Mouse (Mus musculus) frontal cortex, postnatal 14 days (tissue): ENCODE results near the gene Duxf3.
"Not testable (repeated sequence)": the region's sequence is repeated elsewhere in the genome, so short reads cannot be mapped to it uniquely, and the experiment has no call there.

ENCODE experiments used
- DNase-seq, 2 experiments: peaks; one replicate each; pipeline ENCODE4 v3.0.0; 2022; ENCODE audit warnings: low spot score in 2 of 2

The Duxf3 gene

GRCm38 (mm10) chr10:58223161-58223560 is 9.3 kb downstream of the Duxf3 start:
- DNase-seq: not testable (repeated sequence)

- DNase-seq: not testable (repeated sequence)
Measured at GRCm38 (mm10) chr10:58221571-58221970, 10.9 kb downstream of the Duxf3 start.

DNA sequence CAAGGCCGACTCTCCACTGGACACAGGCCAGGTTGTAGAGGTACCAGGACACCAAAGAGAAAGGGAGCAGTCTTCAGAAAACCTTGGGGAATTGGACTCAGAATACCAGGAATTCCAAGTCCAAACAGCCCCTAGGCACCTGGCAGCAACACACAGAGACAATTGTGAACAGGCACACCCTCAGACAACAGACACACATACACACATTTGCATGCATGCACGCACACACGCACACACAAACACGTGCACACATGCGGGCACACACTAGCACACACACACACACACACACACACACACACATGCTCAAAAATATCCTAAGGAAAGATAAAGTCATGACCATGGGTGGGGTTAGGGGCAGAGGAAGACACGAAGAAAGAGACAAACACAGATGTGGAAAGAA is 11.7 kb downstream of the Duxf3 start:
- DNase-seq: no peak

DNA sequence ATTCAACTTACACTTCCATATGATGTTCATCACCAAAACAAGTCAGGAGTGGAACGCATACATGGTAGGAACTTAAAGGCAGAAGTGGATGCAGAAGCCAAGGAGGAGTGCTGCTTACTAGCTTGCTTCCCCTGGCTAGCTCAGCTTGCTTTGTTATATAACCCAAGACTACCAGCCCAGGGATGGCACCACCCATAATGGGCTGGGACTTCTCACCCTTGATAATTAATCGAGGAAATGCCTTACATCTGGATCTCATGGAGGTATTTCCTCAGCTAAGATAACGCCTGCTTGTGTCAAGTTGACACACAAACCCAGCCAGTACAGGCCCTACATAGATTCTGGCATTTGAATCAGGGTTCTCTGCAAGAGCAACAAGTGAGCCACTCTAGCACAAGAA is 15.1 kb downstream of the Duxf3 start:
- no peak for DNase-seq

DNA sequence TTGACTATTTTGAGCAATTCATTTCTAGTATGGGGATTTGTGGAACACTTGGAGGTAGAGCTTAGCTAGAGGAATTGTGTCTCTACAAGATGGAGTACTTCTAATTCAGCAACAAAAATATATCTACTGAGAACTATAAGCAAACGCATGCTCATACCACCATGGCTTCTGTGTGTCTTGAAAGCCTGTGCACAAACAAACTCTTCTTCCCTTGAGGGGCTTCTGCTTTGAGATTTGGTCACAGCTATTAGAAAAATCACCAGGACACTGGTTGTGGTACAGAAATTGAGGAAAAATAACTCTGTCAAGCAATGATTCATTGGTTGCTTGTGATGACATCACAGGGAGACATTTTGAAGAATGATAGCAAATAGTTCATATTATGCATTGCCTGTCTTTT is 17.1 kb downstream of the Duxf3 start:
- DNase-seq: no peak

- DNase-seq: no peak
Measured at GRCm38 (mm10) chr10:58214934-58215333, 17.5 kb downstream of the Duxf3 start.

- no peak for DNase-seq
Measured at GRCm38 (mm10) chr10:58214497-58214896, 18.0 kb downstream of the Duxf3 start.

DNA sequence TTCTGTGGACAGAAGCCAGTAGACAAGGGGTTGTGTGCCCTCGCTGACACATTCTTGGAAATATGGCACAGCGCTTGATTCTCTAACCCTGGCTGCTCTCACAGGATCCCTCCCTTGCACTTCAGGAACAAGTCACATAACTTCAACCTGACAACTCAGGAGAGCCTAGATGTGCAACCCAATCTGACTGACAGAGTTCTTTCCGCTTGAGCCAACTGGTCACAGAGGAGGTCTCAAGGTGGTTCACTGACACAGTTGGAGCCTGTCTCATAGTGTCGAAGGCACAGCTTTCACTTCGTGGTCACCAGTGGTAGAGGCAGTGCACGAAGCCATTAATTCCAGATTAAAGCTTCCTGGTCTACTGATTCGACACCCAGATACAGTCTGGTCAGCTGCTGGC is 20.2 kb downstream of the Duxf3 start:
- DNase-seq: no peak

DNA sequence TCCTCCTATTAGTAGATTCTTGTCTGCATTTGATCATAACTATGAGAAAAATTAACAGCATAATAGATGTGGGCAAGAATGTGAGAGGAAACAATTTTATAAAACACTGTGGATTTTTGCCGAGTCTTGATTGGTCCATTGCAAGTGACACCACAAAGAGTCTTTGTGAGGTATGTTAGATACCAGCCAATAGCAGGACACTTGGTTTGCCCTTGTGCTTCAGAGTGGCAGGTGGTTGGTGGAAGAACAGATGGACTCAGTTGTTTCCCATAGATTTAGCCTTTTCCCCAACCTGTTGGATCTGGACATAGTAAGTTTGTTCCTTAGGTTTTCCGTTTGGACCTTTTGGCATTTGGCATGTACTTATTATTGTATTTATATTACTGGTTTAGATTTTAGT is 21.3 kb downstream of the Duxf3 start:
- DNase-seq: no peak

GRCm38 (mm10) chr10:58210514-58210913 is 22.0 kb downstream of the Duxf3 start:
- DNase-seq: no peak

GRCm38 (mm10) chr10:58209710-58210467 is 22.6 kb downstream of the Duxf3 start:
- no peak for DNase-seq

DNA sequence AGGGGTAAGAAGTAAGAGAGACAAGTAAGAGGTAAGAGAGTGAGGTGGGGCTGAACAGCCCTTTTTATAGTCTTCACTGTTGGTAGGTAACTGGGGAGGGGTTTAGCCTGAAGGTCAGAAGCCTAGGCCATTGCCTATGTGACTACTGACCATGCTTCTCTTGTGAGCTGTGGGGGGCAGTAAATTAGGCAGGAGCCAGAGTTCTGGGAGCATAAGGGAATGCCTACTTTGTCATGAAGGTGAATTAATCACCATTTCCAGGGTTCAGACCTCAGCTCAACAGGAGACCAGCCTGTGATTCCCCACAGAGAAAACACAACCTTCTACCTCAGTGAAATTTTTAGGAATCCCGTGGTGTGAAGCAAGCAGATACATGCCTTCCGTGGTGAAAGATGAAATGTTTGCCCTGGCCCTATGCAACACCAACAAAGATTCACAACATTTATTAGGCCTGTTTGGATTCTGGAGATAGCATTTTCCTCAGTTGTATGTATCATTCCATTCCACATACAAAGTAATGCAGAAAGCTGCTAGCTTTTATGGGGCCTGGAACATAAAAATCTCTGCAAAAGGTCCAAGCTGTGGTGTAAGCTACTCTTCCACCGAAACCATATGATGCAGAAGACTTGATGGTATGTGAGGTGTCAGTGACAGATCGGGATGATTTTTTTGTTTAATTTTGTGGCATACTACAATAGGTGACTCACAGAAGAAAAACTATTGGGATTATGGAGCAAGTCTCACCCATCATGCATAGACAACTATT is 25.7 kb downstream of the Duxf3 start:
- DNase-seq: no peak

- no peak for DNase-seq
Measured at GRCm38 (mm10) chr10:58205986-58206385, 26.5 kb downstream of the Duxf3 start.
